Mouse (Mus musculus) embryonic facial prominence, embryonic 13.5 days (tissue): ENCODE results near the gene Frmd6. TPM values are rescaled to one million over a fixed set of nuclear protein-coding genes. Genes with fewer than 3 reads are reported as not detected.
A peak's percentile ranks its signal among the peaks of the same experiment; 100 is the strongest.

Source experiments
- ATAC-seq: fragments of 200-750 bp; cut with Nextera tagmentation; 2 replicates; pipeline ENCODE4 v1.8.0; 2017; ENCODE audit warnings: low read depth; ENCODE audit not compliant: insufficient number of reproducible peaks, insufficient read depth, low FRiP score, low TSS enrichment
- H3K27ac ChIP-seq: fragments of 300-500 bp; sonication (generic); 2 replicates; pipeline ENCODE4 v1.5.1; 2015; ENCODE audit warnings: moderate library complexity, mild to moderate bottlenecking, inconsistent platforms
- H3K27me3 ChIP-seq: fragments of 300-500 bp; sonication (generic); 2 replicates; pipeline ENCODE4 v1.6.1; 2015; ENCODE audit warnings: mild to moderate bottlenecking, inconsistent platforms
- H3K36me3 ChIP-seq: fragments of 300-500 bp; sonication (generic); 2 replicates; pipeline ENCODE4 v1.6.1; 2015; ENCODE audit warnings: mild to moderate bottlenecking, inconsistent platforms
- H3K4me1 ChIP-seq: fragments of 300-500 bp; sonication (generic); 2 replicates; pipeline ENCODE4 v1.6.1; 2015; ENCODE audit warnings: inconsistent platforms
- H3K4me2 ChIP-seq: fragments of 300-500 bp; sonication (generic); 2 replicates; pipeline ENCODE4 v1.6.1; 2015; ENCODE audit warnings: moderate library complexity, mild to moderate bottlenecking, inconsistent platforms
- H3K4me3 ChIP-seq: fragments of 300-500 bp; sonication (generic); 2 replicates; pipeline ENCODE4 v1.5.1; 2015; ENCODE audit warnings: mild to moderate bottlenecking, inconsistent platforms
- H3K9ac ChIP-seq: fragments of 300-500 bp; sonication (generic); 2 replicates; pipeline ENCODE4 v1.6.1; 2015; ENCODE audit warnings: mild to moderate bottlenecking, inconsistent platforms
- H3K9me3 ChIP-seq: fragments of 300-500 bp; sonication (generic); 2 replicates; pipeline ENCODE4 v1.6.1; 2016; ENCODE audit warnings: inconsistent platforms
- WGBS: fragments of 180-500 bp; shearing (Covaris S2); methylation state at CpG from one replicate; pipeline ENCODE4 v1.1.7; 2015; ENCODE audit warnings: mixed read lengths; 5-methylcytosine and 5-hydroxymethylcytosine counted together
- polyA plus RNA-seq: library from polyadenylated mRNA; unstranded; fragments of >200 nt; fragmentation: Nextera tagmentation; extraction: Ambion mirVana; gene quantifications from 2 replicates; pipeline ENCODE4 v1.2.1, GENCODE M21; 2015

The Frmd6 gene
- polyA plus RNA-seq, 1 experiment from 2014 or later: 72.0 TPM

DNA sequence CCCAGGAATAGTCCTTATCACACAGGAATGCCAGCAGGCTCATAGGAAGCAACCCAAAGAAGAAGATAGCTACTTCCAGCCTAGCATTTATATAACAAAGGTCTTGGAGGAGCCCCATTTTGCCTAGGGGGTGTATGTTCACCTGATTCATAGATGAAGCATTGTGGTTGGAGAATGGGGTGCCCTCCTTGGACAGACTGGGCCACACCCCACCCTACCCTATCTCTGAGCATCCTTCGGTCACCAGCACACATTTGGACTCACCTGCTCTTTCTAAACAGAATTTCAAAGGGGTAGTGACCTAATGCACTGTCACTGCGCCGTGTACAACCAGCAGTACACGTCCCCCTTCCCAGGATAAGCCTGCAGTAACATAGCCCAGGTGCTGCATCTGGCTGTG is 31.5 kb downstream of the Frmd6 start:
- Histone ChIP-seq H3K27me3 (no peaks in the 10 kb centered on the region), H3K9me3 (no peaks in the 10 kb centered on the region), H3K4me3 (no peak overlapping the region), H3K36me3 (peaks cover 5% of the 10 kb centered on the region; the same call in 1 of the 2 replicates), H3K4me1 (peaks cover 19% of the 10 kb centered on the region), H3K27ac (no peak overlapping the region), H3K4me2 (no peak overlapping the region), H3K9ac (no peak overlapping the region)
- WGBS: 91% methylated on average over 4 of the region's 4 CpGs
- ATAC-seq: no peak

DNA sequence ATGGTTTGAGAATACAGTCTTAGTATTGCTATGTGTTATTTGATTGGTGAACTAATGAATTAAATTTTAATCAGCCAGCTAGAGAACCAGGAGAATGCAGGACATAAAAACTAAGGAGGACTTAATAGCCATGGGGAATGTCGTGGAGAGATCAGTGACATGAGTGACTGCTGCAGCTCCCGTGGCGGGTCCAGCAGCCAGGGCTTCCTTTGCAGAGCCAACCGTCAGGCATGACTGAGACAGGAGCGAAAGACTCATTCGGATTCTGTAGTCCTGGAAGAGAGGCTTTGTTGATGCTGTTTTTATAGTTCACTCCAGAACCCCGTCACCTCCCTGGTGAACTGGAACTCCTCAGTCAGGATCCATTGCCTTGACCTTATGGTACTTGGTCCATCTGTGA is 38.0 kb downstream of the Frmd6 start:
- Histone ChIP-seq H3K9ac (no peak overlapping the region), H3K27me3 (no peaks in the 10 kb centered on the region), H3K4me3 (no peak overlapping the region), H3K4me2 (no peak overlapping the region), H3K27ac (no peak overlapping the region), H3K36me3 (peaks cover 27% of the 10 kb centered on the region), H3K9me3 (no peaks in the 10 kb centered on the region), H3K4me1 (peaks cover 32% of the 10 kb centered on the region)
- ATAC-seq: no peak
- 73% methylated on average over 7 of the region's 7 CpGs for WGBS

DNA sequence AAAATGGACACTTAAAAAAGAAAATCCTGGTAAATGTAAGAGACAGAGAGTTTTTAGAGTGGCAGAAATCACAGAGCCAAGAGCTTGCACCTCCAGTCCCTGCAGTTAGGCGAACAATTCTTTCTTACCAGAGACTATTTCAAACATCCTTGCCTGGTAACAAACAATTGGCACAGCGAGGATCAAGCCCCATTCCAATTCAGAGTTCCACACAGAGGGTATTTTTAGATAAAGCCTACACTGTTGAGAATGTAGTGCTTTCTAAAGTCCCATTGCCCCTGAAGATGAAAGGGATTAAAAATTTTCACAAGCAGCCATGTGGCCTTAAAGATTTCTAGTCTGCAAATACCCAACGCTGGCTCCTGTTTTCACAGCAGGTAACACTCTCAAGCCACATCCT is 42.5 kb downstream of the Frmd6 start:
- H3K4me1 ChIP-seq: peaks cover 47% of the 10 kb centered on the region
- H3K4me2 ChIP-seq: no peak overlapping the region
- H3K27me3 ChIP-seq: no peaks in the 10 kb centered on the region
- peaks cover 28% of the 10 kb centered on the region for H3K36me3 ChIP-seq
- no peak for ATAC-seq
- no peaks in the 10 kb centered on the region for H3K9me3 ChIP-seq
- 44% methylated on average over 3 of the region's 3 CpGs for WGBS
- H3K27ac ChIP-seq: peak overlapping the region; percentile 39; the same call in 1 of the 2 replicates
- no peak overlapping the region for H3K4me3 ChIP-seq
- no peak overlapping the region for H3K9ac ChIP-seq

DNA sequence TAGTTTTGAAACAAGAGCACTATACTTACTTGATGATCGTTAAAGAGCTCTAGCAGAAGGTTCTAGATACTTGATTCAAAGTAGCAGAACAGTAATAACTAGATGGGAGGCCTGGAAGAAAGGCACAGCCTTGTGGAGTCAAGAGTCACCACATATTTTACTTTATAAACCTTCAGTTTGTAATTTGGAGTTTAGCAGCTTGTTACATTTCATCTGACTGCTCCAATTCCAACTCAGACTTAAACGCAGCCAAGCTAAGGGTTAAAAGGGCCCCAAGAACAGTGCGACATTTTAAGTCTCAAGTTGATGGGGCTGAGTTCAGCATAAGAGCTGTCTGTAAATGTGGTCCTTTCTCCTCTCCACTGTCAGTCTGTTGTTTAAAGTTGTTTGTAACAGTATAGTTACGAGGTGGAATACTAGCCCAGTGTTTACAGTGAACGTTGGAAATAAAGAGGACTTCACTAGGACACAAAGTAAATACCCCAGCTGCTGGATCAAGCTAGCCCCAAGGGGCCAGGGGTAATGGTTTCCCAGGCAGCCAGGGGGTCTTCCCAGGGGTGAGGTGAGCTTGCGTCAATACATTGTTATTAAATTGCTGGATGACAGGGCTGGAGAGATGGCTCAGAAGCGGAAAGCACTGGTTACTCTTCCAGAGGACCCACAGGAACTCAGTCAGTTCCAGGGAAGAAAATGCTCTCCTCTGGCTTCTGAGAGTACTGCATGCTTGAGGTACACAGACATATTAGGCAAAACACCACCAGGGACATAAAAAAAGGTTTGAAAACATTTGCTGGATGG is 43.1 kb downstream of the Frmd6 start:
- Histone ChIP-seq H3K27ac (peak overlapping the region; percentile 39), H3K9me3 (no peaks in the 10 kb centered on the region), H3K4me3 (no peak overlapping the region), H3K36me3 (peaks cover 29% of the 10 kb centered on the region), H3K4me1 (peaks cover 47% of the 10 kb centered on the region), H3K9ac (no peak overlapping the region), H3K27me3 (no peaks in the 10 kb centered on the region), H3K4me2 (no peak overlapping the region)
- no peak for ATAC-seq
- 34% methylated on average over 7 of the region's 7 CpGs for WGBS

DNA sequence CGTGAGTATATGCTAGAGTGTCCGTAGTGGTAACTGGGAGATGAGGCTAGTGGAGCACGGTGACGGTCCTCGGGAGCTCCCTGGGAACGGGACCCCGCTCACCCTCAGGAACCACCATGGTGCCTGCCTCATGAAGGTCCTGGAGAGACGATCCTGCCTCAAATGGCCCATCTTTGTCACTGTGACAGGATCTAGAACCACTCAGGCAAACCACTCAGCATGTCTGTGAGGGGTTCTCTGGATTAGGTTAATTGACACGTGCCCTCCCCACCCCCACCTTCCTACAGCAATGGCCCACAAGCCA is 43.6 kb downstream of the Frmd6 start:
- Histone ChIP-seq H3K4me2 (no peak overlapping the region), H3K36me3 (peaks cover 30% of the 10 kb centered on the region), H3K27ac (0 out of 2 replicates have a peak overlapping the region, but pooled peaks have one; percentile 39), H3K4me1 (peaks cover 51% of the 10 kb centered on the region), H3K9me3 (no peaks in the 10 kb centered on the region), H3K9ac (no peak overlapping the region), H3K4me3 (no peak overlapping the region), H3K27me3 (no peaks in the 10 kb centered on the region)
- WGBS: 80% methylated on average over 9 of the region's 9 CpGs
- ATAC-seq: no peak

DNA sequence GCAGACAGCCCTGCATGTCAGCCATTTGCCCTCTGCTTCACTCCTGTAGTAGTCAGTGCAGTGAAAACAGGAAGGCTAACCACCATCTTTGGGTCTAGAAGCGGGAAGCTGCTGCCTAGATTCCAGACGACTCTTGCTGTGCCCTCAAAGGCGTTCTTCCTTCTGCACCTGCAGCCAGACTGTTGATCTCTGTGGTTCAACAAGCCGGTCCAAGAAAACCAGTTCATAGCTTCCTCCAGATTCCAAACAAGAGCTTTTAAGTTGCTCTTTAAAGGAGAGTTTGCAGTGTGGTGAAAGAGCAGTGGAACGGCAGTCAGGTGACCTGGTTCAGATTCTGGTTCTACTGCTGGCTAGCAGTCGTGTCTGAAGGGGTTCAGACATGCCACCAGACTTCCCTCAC is 48.2 kb downstream of the Frmd6 start:
- Histone ChIP-seq H3K27me3 (no peaks in the 10 kb centered on the region), H3K9me3 (no peaks in the 10 kb centered on the region), H3K9ac (no peak overlapping the region), H3K36me3 (peaks cover 31% of the 10 kb centered on the region), H3K4me3 (no peak overlapping the region), H3K4me2 (no peak overlapping the region), H3K27ac (no peak overlapping the region), H3K4me1 (peaks cover 24% of the 10 kb centered on the region)
- no peak for ATAC-seq
- 84% methylated on average over 6 of the region's 6 CpGs for WGBS

DNA sequence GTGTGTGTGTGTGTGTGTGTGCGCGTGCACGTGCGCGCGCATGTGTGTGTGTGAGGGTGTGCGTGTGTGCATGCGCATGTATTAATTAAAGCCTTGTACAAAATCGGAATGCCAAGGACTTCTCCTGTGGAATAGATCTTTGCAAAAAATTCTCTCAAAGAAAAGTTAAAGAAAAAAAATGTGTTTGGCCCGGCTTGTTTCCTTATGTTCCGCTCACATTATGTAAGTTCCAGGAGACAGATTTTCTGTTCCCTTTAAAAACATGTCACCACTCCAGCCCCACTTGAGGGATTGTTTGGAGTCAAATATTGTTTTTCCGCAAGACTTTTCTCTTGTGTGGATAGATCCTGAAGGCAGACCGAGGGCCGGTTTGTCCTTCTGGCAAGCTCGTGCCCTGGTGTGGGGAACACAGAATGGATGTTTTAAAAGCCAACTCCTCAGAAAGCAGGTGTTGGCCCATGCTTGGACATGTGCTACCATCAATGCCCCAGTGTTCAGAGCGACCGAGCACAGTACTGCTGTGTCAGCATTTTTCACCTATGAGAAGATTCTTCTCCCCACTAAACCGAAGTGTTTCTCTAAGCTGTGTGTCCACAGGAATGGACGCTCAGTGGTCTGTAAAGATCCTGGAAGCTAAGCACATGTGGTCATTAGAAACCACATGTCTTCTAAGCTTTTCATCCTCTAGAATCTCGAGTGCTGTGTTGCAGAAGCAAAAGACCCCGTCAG is 51.1 kb downstream of the Frmd6 start:
- H3K27ac ChIP-seq: no peak overlapping the region
- H3K4me1 ChIP-seq: peaks cover 6% of the 10 kb centered on the region

DNA sequence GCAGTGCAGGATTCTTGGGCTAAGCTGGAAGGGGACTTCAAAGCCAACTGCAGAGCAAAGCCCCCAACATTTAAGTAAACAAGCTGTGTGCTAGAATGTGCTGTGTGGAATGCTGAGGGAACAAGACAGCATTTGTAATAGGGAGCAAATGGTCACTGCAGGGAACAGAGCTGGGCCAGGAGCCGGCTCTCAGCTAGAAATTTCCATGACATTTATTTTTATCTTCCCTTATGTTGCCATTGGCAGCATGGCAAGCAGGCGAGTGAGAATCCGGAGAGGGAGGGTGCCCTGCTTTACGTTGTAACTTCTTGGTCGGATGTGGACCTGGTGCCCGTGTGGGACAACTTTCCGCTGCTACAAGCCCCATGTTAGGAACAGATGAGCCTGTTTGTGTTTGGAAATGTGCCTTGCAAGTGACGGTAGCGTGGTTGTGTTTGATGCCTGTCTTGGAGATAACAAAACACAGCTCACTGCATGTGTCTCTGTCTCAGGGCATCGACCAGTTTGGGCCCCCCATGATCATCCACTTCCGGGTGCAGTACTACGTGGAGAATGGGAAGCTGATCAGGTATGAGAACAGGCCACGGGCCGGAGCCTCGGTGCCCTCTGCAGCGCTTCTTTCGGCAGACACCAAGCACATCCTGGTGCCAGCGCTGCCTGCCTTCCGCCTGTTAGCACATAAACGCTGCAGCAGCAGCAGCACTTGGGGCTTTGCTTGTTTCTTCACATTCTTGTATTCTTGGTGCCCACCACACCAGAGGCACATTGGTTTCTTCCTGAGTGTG is 52.8 kb downstream of the Frmd6 start:
- WGBS: 92% methylated on average over 20 of the region's 20 CpGs
- no peak overlapping the region for H3K27ac ChIP-seq
- no peaks in the 10 kb centered on the region for H3K27me3 ChIP-seq
- H3K4me1 ChIP-seq: 0 out of 2 replicates have a peak, but pooled peaks cover 5% of the 10 kb centered on the region
- H3K9ac ChIP-seq: no peak overlapping the region
- no peak for ATAC-seq
- H3K4me2 ChIP-seq: no peak overlapping the region
- no peaks in the 10 kb centered on the region for H3K9me3 ChIP-seq
- H3K36me3 ChIP-seq: peaks cover 69% of the 10 kb centered on the region
- H3K4me3 ChIP-seq: no peak overlapping the region

More for the DNA sequence above, 51.1 kb downstream of the Frmd6 start:
- Histone ChIP-seq H3K9ac (no peak overlapping the region), H3K36me3 (peaks cover 54% of the 10 kb centered on the region), H3K27me3 (no peaks in the 10 kb centered on the region), H3K9me3 (no peaks in the 10 kb centered on the region), H3K4me2 (no peak overlapping the region), H3K4me3 (no peak overlapping the region)
- no peak for ATAC-seq
- WGBS: 87% methylated on average over 21 of the region's 21 CpGs

DNA sequence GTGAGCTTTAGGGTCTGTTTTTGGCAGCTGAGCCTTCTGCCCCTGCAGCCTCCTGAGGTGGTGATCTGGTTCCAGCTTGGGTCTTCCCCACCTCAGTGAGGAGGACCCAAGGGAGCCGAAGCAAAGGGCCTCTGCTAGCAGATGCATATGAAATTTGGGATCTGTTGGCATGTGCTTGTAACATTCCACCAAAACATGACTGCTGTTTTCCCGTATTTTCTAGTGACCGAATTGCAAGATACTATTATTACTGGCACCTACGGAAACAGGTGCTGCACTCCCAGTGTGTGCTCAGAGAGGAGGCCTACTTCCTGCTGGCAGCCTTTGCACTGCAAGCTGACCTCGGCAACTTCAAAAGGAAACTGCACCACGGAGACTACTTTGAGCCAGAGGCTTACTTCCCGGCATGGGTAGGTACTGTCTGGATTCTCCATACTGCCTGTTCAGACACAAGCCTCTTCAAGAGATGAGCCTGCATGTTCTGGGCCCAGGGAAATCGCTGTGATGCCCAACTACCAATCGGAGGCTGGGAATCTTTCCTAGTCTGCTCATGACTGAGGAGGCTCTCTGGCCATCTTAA is 55.2 kb downstream of the Frmd6 start:
- WGBS: 78% methylated on average over 9 of the region's 9 CpGs
- ATAC-seq: no peak

DNA sequence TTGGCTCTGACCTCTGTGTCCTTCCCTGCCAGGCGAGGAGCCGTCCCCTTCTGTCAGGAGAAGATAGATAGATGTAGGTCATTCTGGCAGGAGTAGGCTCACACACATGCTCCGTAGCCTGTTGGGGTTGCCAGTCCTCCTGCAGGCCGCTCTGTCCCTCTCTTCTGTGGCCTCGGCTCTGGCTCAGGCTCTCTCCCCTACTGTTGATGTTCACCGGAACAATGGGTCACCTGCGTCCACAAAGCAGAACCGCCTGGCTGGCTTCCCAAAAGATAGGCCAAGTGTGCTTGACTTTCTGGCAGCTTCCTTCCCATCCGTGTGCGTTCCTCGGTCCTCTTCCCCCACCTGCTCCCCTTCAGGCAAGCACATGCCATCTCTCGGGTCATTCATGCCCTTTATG is 56.0 kb downstream of the Frmd6 start:
- Histone ChIP-seq H3K27me3 (no peaks in the 10 kb centered on the region), H3K9me3 (no peaks in the 10 kb centered on the region), H3K27ac (peak overlapping the region; percentile 11; the same call in 1 of the 2 replicates), H3K4me3 (no peak overlapping the region), H3K9ac (no peak overlapping the region), H3K4me1 (no peaks in the 10 kb centered on the region), H3K4me2 (no peak overlapping the region), H3K36me3 (peaks cover 80% of the 10 kb centered on the region)
- ATAC-seq: no peak
- 86% methylated on average over 12 of the region's 12 CpGs for WGBS

More for the DNA sequence above, 55.2 kb downstream of the Frmd6 start:
- no peaks in the 10 kb centered on the region for H3K9me3 ChIP-seq
- no peaks in the 10 kb centered on the region for H3K27me3 ChIP-seq
- no peak overlapping the region for H3K27ac ChIP-seq
- H3K4me3 ChIP-seq: no peak overlapping the region
- peaks cover 73% of the 10 kb centered on the region for H3K36me3 ChIP-seq
- H3K4me2 ChIP-seq: no peak overlapping the region
- no peak overlapping the region for H3K9ac ChIP-seq
- no peaks in the 10 kb centered on the region for H3K4me1 ChIP-seq

DNA sequence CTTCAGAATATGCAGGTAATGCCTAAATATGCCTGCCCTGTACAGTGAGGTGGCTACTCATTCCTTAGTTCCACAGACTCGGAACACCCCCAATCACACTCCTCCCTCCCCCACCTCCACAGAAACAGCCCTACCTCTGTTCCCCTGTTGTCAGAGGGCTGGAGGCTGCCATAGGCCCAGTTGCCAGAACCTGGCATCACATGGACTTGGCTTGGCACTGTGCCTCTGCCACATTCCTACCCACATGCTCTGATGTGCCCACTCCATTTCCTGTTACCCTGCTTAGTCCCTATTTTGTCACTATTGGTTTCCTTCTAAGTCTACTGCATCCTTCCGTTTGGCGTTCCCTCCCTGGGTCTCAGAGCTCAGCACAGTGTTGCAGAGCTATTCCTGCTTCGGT is 56.5 kb downstream of the Frmd6 start:
- H3K4me3 ChIP-seq: no peak overlapping the region
- no peak overlapping the region for H3K9ac ChIP-seq
- peaks cover 83% of the 10 kb centered on the region for H3K36me3 ChIP-seq
- H3K27ac ChIP-seq: no peak overlapping the region
- no peaks in the 10 kb centered on the region for H3K9me3 ChIP-seq
- no peak overlapping the region for H3K4me2 ChIP-seq
- H3K27me3 ChIP-seq: no peaks in the 10 kb centered on the region
- no peaks in the 10 kb centered on the region for H3K4me1 ChIP-seq
- no peak for ATAC-seq
- 98% methylated on average over 4 of the region's 4 CpGs for WGBS
